Mouse (Mus musculus): ENCODE results near the gene Cenpn. TPM values are rescaled to one million over a fixed set of nuclear protein-coding genes. Genes with fewer than 3 reads are reported as not detected.

The Cenpn gene
- total RNA-seq, 2 experiments from 2014 or later, result 2.3 to 3.3 TPM

DNA sequence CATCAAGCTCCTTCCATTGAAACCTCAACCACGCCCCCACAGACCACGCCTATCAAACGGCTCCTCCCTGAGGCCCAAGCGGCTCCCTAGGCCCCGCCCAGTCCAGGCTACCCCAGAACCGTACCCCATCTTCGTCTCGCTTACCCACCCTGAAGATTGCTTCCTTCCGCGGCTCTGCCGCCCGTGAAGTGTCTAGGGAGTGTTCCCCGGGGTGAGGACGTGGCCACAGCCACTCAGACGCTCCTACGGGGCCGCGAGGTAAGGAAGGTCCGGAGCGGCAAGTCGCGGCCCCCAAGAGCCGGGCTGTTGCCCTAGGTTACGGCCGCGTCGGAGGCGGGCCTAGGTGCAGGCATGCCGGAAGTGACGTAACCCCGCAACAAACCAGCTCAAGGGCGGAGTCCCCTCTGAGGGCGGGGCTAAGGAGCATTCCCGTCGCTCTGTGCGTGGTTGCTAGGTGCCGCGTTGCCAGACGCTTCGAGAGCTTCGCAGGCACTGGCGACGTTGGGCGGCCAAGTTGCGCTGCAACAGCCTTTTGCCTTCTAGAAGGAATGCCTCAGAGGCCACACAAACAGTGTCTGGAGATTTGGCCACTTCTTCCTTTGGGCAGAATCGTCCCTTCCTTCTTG is 57.2 kb downstream of the Cenpn start, which contains the start of gene 1700030J22Rik:
Gene 1700030J22Rik (minus strand): TSS at position 329 of the 626 bp plus-strand sequence.
- peak; percentile 97 to 99 for DNase-seq (ENCODE audit: extremely low spot score in 1 of 2, low spot score in 2 of 2)
- intact Hi-C loops (cut with DNase I), result loop anchor here (5.0 kb wide), 1 partner anchor 36 kb away; the partner anchor contains the start of gene Atmin

DNA sequence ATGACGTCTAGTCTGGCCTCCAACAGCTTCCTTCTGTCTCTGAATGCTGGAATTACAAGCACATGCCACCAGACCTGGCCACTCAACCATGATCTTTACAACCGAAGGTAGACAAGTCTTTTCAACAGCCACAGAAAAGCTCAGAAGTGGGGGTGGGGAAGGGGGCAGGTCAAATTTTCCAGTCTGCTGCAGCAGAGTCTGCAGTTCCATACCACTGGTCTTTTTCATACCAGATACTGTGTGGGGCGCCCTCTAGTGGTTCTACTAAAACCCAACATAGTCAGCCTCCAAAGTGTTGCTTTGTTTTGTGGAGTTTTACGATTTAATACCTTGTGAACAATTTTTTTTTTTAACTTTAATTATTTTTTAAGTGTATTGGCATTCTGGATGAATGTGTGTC is 58.6 kb downstream of the Cenpn start:
- intact Hi-C loops (cut with DNase I), result no loop called here
- DNase-seq (ENCODE audit: extremely low spot score in 1 of 2, low spot score in 2 of 2), result peak; percentile 55 to 63

DNA sequence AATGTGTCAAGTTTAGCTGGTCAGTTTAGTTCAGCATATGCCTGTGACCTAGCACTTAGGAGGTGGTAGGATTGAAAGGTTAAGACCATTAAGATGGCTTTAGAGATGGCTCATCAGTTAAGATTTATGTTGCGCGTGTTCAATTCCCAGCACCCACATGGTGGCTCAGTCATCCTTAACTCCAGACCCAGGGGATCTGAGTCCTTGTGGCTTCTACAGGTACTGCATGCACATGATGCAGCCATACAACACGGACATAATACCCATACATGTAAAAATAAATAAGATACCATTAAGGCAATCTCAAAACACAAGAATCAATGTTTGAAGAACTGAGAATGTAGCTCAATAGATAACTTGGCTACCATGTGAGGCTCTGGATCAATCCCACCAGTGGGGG is 68.3 kb downstream of the Cenpn start:
- no peak for DNase-seq (ENCODE audit: extremely low spot score in 1 of 2, low spot score in 2 of 2)
- intact Hi-C loops (cut with DNase I), result loop anchor here (10.0 kb wide), 1 partner anchor 485 kb away; no protein-coding TSS in a partner anchor

Other genes with a start within 250 kb of the Cenpn start
- 10 to 100 TPM; 18.5 to 18.9 TPM for gene Cdyl2, start 188.7 kb upstream of the Cenpn start, total RNA-seq (2021)
- 10 to 100 TPM in 1 of 2 experiments, 1 to 10 TPM in 1; 10.0 to 11.3 TPM for gene Cmc2, start 275 bp upstream of the Cenpn start, total RNA-seq (2021)
- 10 to 100 TPM; 32.4 to 34.1 TPM for gene Atmin, start 21.7 kb downstream of the Cenpn start, total RNA-seq (2021)
- 10 to 100 TPM; 11.3 to 12.5 TPM for gene 1700030J22Rik, start 57.2 kb downstream of the Cenpn start, total RNA-seq (2021)
- gene Gcsh, start 71.8 kb downstream of the Cenpn start, total RNA-seq (2021), result 10 to 100 TPM; 43.3 to 43.7 TPM
- gene Pkd1l2, start 160.7 kb downstream of the Cenpn start, total RNA-seq (2021), result not detected
- not detected for gene Bco1, start 174.1 kb downstream of the Cenpn start, total RNA-seq (2021)
- gene Gan, start 236.4 kb downstream of the Cenpn start, total RNA-seq (2021), result 10 to 100 TPM; 22.7 to 27.0 TPM